Mouse (Mus musculus) ES-E14 (cell line): Measurements from ENCODE around the gene Cmtm5. TPM values are rescaled to one million over a fixed set of nuclear protein-coding genes. Genes with fewer than 3 reads are reported as not detected.
"Not testable (repeated sequence)": the region's sequence is repeated elsewhere in the genome, so short reads cannot be mapped to it uniquely, and the experiment has no call there.

ENCODE experiments used
- DNase-seq: peaks from one replicate; pipeline ENCODE4 v3.0.0-alpha.2; 2013; ENCODE audit warnings: low read depth, low spot score
- H3K27ac ChIP-seq: 2 replicates; pipeline ENCODE4 v1.5.1; 2012; ENCODE audit warnings: low read depth, mild to moderate bottlenecking, low read length, moderate library complexity, mixed read lengths; ENCODE audit not compliant: poor library complexity, insufficient read depth, severe bottlenecking
- H3K36me3 ChIP-seq: 2 replicates; pipeline ENCODE4 v1.6.1; 2012; ENCODE audit warnings: mild to moderate bottlenecking, low read length, moderate library complexity, mixed read lengths; ENCODE audit not compliant: control insufficient read depth, poor library complexity, insufficient read depth, severe bottlenecking
- H3K4me1 ChIP-seq, 2 experiments: fragments of 150-350 bp in 1 of 2; sonication (generic) in 1 of 2; 2 replicates each; pipeline ENCODE4 v1.6.1; 2012; ENCODE audit warnings: low read length in 2 of 2, mild to moderate bottlenecking in 1 of 2, mixed read lengths in 1 of 2; ENCODE audit not compliant: control insufficient read depth in 2 of 2, insufficient read depth in 2 of 2, poor library complexity in 1 of 2
- H3K4me3 ChIP-seq, 2 experiments: fragments of 150-350 bp in 1 of 2; sonication (generic) in 1 of 2; 2 replicates each; pipeline ENCODE4 v1.5.1; 2012; ENCODE audit warnings: low read length in 2 of 2, low read depth in 1 of 2, mild to moderate bottlenecking in 1 of 2, mixed read lengths in 1 of 2; ENCODE audit not compliant: insufficient read depth in 1 of 2, poor library complexity in 1 of 2, severe bottlenecking in 1 of 2
- H3K9ac ChIP-seq: 2 replicates; pipeline ENCODE4 v1.6.1; 2012; ENCODE audit warnings: low read depth, mild to moderate bottlenecking, low read length, mixed read lengths; ENCODE audit not compliant: poor library complexity, insufficient read depth, severe bottlenecking
- H3K9me3 ChIP-seq: fragments of 150-350 bp; sonication (generic); 2 replicates; pipeline ENCODE4 v1.6.1; 2012; ENCODE audit warnings: low read depth, mild to moderate bottlenecking, low read length; ENCODE audit not compliant: control insufficient read depth, insufficient read depth
- CHD2 ChIP-seq: IDR thresholded peaks from 2 replicates; pipeline ENCODE4 v1.6.1; 2014; ENCODE audit warnings: mild to moderate bottlenecking, low read depth, low read length, inconsistent platforms
- HCFC1 ChIP-seq: IDR thresholded peaks from 2 replicates; pipeline ENCODE4 v1.6.1; 2012; ENCODE audit warnings: low read length, inconsistent platforms, borderline replicate concordance; ENCODE audit not compliant: insufficient read depth
- MAFK ChIP-seq: IDR thresholded peaks from 2 replicates; pipeline ENCODE4 v1.6.1; 2014; ENCODE audit warnings: mild to moderate bottlenecking, low read depth, low read length, inconsistent platforms; ENCODE audit not compliant: insufficient read depth
- ZC3H11A ChIP-seq: IDR thresholded peaks from 2 replicates; pipeline ENCODE4 v1.6.1; 2012; ENCODE audit warnings: low read depth, mild to moderate bottlenecking, inconsistent platforms, low read length, borderline replicate concordance
- ZNF384 ChIP-seq: IDR thresholded peaks from 2 replicates; pipeline ENCODE4 v1.6.1; 2012; ENCODE audit warnings: low read depth, low read length, inconsistent platforms
- in situ Hi-C, 2 experiments: fragments of 600-800 bp; cut with MboI; formaldehyde crosslinking; loops; one replicate each; pipeline ENCODE4 v1.15.1; 2025; ENCODE audit warnings: low sequenced_read_pairs in 2 of 2, inconsistent platforms in 1 of 2; ENCODE audit not compliant: unreplicated experiment in 2 of 2
- total RNA-seq: library from RNA; depleted of rRNA; stranded (reverse); fragments of 300-350 nt; gene quantifications from 2 replicates; pipeline ENCODE4 v1.2.3, GENCODE M21; 2012

Cmtm5 gene
- total RNA-seq, 1 experiment: not detected

DNA sequence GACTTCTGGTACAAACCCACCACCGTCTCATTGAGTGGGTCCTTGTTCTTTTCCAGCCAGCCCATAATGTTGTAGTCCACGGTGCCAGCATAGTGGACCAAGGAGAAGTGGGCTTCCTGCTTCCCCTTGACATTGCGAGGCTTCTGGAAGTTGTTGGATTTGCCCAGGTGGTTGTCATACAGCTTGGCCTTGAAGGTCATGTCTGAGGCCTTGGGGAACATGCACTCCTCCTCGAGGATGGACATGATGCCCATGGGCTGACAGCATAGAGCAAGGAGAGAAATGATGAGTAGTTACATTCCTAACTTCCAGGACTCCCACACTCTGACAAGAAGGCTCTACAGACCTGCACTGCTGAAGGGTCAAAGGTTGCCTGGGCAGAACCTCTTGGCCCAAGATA is 22.4 kb downstream of the Cmtm5 start:
- in situ Hi-C loops: no loop called here
- Histone ChIP-seq H3K9me3 (no peaks in the 10 kb centered on the region), H3K36me3 (no peaks in the 10 kb centered on the region), H3K9ac (no peak overlapping the region), H3K4me1 (peaks cover 0 to 3% of the 10 kb centered on the region in 2 experiments; a peak in 1 of 4 replicates), H3K27ac (no peak overlapping the region), H3K4me3 (no peak overlapping the region)
- TF ChIP-seq MAFK (no peak), CHD2 (no peak), ZC3H11A (no peak)
- no peak for DNase-seq

DNA sequence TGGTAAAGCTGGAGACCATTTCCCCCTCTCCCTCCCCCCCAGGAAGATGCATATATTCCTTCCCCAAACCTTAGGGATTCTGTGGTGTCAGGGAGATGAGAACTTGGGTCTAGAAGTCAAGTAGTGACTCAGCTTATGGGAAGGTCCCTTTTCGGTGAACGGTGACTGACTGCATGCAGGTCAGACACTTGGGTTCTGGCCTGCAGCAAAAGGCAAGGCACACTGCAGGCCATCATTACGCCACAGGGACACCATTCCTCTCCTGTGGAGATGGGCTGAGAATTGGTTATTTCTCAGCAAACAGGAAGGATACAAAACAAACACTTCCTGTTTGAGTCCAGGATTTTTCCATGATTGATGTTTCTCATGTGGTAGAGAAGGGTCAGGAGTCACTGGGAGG is 23.1 kb downstream of the Cmtm5 start:
- DNase-seq: no peak
- Histone ChIP-seq H3K36me3 (no peaks in the 10 kb centered on the region), H3K27ac (no peak overlapping the region), H3K4me1 (peaks cover 0 to 3% of the 10 kb centered on the region in 2 experiments; a peak in 1 of 4 replicates), H3K9me3 (no peaks in the 10 kb centered on the region), H3K4me3 (no peak overlapping the region), H3K9ac (no peak overlapping the region)
- in situ Hi-C loops: no loop called here
- no peak for TF ChIP-seq ZNF384
- no peak for TF ChIP-seq ZC3H11A
- no peak for TF ChIP-seq MAFK
- TF ChIP-seq HCFC1: no peak
- TF ChIP-seq CHD2: no peak

DNA sequence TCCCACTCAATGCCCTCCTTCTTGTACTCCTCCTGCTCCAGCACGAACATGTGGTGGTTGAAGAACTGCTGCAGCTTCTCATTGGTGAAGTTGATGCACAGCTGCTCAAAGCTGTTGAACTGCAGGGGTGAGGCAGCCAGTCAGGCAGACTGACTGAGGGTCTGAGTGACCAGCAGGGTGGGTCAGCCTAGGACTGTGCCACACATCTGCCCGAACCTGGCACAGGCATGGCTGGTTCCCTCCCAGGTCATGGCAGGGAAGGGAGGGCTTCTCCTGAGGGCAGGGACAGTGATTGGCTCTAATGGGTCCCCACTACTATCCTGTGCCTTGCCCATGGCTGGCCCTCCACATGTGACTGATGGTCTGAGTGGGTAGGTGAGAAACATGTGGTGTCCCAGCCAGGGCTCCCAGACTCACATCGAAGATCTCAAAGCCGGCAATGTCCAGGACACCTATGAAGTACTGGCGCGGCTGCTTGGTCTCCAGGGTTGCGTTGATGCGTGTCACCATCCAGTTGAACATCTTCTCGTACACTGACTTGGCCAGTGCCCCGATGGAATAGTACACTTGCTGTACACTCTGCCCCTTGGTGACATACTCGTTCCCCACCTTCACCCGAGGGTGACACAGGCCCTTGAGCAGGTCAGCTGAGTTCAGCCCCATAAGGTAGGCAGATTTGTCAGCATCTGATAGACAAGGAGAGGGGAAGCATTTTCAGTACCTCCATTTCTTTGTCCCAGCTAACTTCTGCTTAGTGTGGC is 24.0 kb downstream of the Cmtm5 start:
- H3K4me1 ChIP-seq, DNase-seq, H3K9me3 ChIP-seq, H3K36me3 ChIP-seq, H3K9ac ChIP-seq, H3K27ac ChIP-seq, in situ Hi-C loops, H3K4me3 ChIP-seq: not testable (repeated sequence)

DNA sequence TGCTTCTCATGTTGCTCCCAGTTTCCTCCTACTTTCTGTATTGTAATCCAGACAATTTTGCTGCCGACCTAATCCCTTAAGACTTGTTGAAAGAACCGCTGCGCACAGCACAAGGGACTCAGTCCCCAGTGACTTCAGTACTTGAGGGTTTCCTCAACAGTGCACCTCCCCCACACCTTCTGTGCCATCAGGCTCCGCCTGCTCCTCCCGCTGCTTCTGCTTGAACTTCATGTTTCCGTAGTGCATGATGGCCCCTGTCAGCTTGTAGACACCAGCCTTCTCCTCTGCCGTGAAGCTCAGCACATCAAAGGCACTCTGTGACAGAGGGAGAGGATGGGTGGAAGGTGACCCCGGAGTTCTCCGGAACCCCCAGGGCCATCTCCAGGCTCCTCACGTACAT is 24.7 kb downstream of the Cmtm5 start:
- in situ Hi-C loops: no loop called here
- Histone ChIP-seq H3K36me3 (no peaks in the 10 kb centered on the region), H3K9ac (no peak overlapping the region), H3K27ac (no peak overlapping the region), H3K9me3 (no peaks in the 10 kb centered on the region), H3K4me1 (peaks cover 0 to 3% of the 10 kb centered on the region in 2 experiments; a peak in 1 of 4 replicates), H3K4me3 (no peak overlapping the region)
- TF ChIP-seq HCFC1 (no peak), ZNF384 (no peak), MAFK (no peak), CHD2 (no peak), ZC3H11A (no peak)
- no peak for DNase-seq

DNA sequence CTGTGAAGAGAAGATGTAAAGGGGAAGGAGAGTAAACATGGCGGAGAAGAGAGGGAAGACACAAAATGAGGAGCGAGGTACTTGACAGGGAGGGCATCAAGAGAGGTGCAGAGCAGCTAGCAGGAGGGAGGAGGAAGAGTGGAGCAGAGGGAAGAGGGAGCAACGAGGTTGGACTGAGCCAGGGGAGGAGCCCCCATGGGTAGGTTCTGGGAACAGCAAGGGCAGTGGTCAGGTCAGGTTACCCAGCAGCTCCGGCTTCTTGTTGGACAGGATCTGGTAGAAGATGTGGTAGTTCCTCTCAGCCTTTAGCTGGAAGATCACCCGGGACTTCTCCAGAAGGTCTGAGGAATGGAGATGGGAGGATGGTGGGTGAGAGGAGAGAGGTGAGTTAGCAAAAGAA is 25.4 kb downstream of the Cmtm5 start:
- H3K4me1 ChIP-seq: 0 out of 4 replicates have a peak, but pooled peaks cover 0 to under 1% of the 10 kb centered on the region in 2 experiments
- no peak overlapping the region for H3K4me3 ChIP-seq
- DNase-seq: no peak
- H3K9me3 ChIP-seq: no peaks in the 10 kb centered on the region
- H3K27ac ChIP-seq: no peak overlapping the region
- in situ Hi-C loops: no loop called here
- no peak overlapping the region for H3K9ac ChIP-seq
- H3K36me3 ChIP-seq: no peaks in the 10 kb centered on the region
- TF ChIP-seq CHD2 (no peak), ZC3H11A (no peak), ZNF384 (no peak), HCFC1 (no peak), MAFK (no peak)
